Mouse (Mus musculus) liver, adult 2 months (tissue): ENCODE results near the gene Tbl3.

ENCODE experiments used
- CTCF ChIP-seq: fragments of 200-500 bp; IDR thresholded peaks from 2 replicates; pipeline ENCODE4 v1.5.1; 2011; ENCODE audit warnings: low read depth, low read length, control low read depth
- POLR2A ChIP-seq: fragments of 200-500 bp; IDR thresholded peaks from 2 replicates; pipeline ENCODE4 v1.6.1; 2011; ENCODE audit warnings: low read length, control low read depth; ENCODE audit not compliant: insufficient read depth; ENCODE audit errors: extremely low read depth

- no peak for TF ChIP-seq CTCF
- TF ChIP-seq POLR2A: no peak
These were observed 20.7 kb upstream of the Tbl3 start for GRCm38 (mm10) chr17:24728184-24728583.
